Mouse (Mus musculus): Measurements from ENCODE around the gene Trp73.

Gene Trp73

GRCm38 (mm10) chr4:154142211-154143040 lies 2.4 kb upstream of the Trp73 start, which contains the start of gene Wrap73:
TSS of gene Wrap73 (plus strand) at chr4:154142372.
- DNase-seq (ENCODE audit: extremely low spot score, low spot score), result peak; percentile 90

GRCm38 (mm10) chr4:154141009-154141867 lies 1.2 kb upstream of the Trp73 start:
- DNase-seq (ENCODE audit: extremely low spot score, low spot score), result peak; percentile 49

- peak; percentile 67 for DNase-seq (ENCODE audit: extremely low spot score, low spot score)
Measured at GRCm38 (mm10) chr4:154140213-154141008, 403 bp upstream of the Trp73 start.

DNA sequence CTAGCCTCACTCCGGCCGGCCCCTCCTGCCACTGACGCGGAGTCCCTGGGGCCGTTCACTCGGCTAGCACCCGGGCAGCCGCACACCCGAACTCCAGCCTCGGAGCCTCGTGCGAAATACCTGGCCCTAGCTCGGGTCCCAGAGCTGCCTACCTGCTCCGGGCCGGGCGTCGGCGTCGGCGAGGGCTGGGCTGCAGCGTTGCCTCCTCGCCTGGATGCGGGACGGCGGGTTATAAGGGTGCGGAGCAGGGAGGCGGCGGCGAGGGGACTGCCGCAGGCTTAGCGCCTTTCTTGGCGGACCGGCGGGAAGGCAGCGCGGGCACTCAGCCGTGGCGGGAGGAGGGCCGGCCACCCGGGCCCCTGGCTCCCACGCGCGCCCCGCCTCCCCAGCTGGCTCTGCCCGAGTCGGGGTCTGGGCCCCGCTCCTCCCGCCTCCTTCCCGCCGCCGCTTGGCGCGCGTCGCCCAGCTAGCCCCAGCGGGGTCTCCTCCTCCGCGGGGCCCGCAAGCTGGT lies 282 bp downstream of the Trp73 start:
- DNase-seq (ENCODE audit: extremely low spot score, low spot score), result no peak

DNA sequence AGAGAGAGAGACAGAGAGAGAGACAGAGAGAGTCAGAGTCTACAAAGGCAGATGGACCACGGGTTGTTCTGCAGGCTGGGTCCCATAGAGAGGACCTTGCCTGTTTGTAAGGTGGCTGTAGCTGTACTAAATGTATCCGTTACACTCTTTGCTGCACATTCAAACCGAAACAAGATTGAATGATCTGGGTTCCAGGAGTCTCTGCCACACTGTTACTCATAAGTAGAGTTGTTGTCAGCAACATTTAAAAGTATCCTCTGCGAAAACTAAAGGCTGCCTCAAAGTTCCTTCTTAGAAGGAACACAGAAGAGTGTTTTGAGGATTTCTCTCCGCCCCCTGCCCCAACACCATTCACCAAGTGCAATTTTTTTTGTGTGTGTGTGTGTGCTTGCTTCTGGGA lies 2.9 kb downstream of the Trp73 start:
- DNase-seq (ENCODE audit: extremely low spot score, low spot score), result no peak

- DNase-seq (ENCODE audit: extremely low spot score, low spot score), result no peak
Measured at GRCm38 (mm10) chr4:154134803-154135202, 5.2 kb downstream of the Trp73 start.

GRCm38 (mm10) chr4:154131894-154132293 lies 8.1 kb downstream of the Trp73 start:
- DNase-seq (ENCODE audit: extremely low spot score, low spot score), result no peak

DNA sequence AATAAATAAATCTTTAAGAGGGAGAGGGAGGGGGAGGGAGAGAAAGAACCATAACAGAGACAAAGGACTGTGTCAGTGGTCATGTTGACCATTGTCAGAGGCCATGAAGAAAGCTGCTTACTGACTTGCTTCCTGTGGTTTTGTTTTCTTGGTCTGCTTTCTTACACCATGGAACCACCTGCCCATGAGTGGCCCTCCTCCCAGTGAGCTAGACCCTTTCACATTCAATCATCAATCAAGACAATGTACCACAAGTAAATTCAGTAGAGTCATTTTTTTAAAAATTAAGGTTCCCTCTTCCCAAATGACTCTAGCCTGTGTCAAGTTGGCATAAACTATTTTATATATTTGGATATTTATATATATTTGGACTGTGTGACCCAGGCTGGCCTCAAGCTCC lies 10.1 kb downstream of the Trp73 start:
- no peak for DNase-seq (ENCODE audit: extremely low spot score, low spot score)

DNA sequence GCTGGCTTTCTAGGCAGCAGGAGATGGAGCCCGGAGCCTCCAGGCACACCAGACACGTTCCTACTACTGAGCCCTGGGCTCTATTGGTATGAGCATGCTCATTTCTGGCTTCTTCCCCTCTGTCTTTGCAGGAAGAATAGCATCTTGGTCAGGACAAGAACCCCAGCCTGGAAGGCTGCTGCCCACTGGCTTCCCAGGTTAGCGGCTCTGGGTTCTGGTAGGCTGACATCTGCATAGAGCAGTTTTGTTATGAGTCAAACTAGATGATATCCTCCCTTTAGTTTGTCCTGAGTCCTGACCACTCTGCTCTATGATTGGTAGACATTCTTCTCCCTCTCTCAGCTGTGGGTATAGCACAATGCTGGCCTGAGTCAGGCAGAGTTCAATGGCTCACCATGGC lies 12.7 kb downstream of the Trp73 start:
- DNase-seq (ENCODE audit: extremely low spot score, low spot score), result no peak

GRCm38 (mm10) chr4:154125202-154125601 lies 14.8 kb downstream of the Trp73 start:
- DNase-seq (ENCODE audit: extremely low spot score, low spot score), result no peak

DNA sequence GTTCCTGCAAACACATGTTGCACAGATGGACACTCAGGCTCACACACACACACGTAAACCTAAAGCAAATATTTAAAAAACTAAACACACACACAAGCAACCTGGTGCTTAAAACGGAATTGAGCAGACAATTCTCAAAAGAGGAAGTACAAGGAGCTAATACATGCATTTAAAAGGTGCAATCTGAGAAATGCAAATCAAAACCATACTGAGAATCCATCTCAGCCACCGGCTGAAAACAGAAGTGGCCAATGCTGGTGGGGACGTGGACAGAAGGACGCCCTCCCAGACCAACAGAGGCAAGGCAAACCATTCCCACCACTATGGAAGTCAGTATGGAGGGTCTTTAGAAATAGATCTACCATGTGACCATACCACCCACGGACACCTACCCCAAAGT lies 16.5 kb downstream of the Trp73 start:
- no peak for DNase-seq (ENCODE audit: extremely low spot score, low spot score)

DNA sequence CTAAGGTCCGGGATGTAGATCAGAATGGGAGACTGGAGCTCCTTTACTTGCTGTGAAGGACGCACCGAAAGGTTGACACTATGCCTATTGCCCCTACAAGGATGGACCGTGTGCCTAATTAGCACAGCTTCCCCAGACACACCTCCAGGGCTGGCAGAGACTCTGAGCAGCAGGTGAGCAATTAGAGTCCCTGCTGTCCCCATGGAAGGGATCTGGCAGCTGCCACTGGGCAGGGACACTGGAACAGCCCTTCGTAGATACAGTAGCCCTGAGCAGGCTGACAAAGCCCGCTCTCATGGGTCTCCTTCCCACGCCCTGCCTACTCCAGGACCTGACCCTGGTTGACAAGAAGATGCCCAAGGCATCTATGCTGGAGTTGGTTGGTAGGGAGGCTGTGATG lies 17.6 kb downstream of the Trp73 start:
- no peak for DNase-seq (ENCODE audit: extremely low spot score, low spot score)

DNA sequence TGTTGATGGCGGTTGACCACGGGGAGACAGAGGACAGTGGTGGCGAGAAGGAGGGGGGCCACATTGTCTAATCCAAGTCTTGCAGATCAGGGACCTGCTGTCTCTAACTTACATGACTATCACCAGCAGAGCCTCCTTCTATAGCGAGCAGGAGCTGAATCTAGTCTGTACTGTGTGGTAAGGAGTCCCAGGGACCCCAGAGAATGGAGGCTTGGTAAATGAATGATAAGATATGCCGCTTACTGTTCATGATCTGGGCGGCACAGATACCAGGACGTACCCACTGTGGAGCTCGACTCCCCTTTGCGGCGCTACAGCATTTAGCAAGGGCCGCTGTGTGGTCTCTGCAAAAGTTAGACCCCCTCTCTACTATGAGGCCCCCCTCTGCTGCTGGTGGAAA lies 18.2 kb downstream of the Trp73 start:
- no peak for DNase-seq (ENCODE audit: extremely low spot score, low spot score)

DNA sequence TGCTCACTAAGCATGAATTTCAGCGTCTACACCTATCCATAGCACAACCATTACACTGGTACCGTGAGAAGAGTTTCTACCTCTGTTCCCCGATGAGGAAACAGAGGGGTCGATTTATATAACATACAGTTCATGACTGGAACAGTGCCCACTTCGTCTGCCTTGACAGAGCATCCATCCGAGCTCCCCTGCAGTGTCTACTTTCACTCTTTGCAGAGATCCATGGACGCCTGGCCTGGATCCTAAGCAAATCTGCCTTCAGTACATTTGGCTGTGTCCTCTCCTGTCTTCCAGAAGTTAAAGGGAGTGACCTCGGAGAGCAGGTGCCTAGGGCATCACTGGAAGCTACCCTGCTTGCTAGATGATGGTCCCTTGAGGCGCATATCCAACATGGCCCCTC lies 20.8 kb downstream of the Trp73 start:
- no peak for DNase-seq (ENCODE audit: extremely low spot score, low spot score)

- no peak for DNase-seq (ENCODE audit: extremely low spot score, low spot score)
Measured at GRCm38 (mm10) chr4:154118782-154119181, 21.2 kb downstream of the Trp73 start.

DNA sequence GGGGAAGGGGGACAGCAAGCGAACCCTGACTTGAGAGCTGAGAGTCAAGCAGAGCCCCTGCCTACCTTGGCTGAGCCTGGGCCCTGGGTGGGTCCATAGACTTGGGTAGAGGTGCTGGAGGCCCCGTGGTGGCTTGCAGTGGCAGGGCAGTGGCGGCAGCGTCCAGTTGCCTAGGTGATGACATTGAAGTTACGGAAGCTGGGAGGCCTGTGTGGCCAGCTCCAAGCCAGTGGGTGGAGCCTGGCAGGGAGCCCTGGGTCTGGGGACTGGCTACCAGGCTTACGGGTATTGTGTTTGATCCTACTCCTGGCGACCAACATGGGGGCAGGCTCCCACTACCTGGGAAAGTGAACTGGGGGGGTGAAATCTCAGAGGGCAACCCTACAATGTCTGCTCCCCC lies 23.6 kb downstream of the Trp73 start:
- DNase-seq (ENCODE audit: extremely low spot score, low spot score), result no peak

DNA sequence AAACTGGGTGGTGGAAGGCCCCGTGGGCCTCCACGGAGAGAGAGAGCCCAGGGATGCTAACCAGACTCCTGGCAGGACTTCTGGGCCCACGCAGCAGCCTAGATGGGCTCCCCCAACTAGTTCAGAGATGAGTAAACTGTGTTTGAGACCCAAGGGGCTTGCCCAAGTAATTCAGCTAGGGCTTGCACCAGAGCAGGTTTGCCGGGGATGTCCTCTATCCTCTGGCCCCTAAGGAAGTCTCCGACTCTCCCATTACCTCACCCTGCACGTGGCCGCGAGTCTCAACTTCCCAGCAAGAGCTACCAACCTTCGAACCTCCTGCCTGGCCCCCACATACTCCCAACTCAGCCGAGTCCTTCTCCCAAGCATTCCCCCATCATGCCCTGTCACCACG lies 30.2 kb downstream of the Trp73 start:
- DNase-seq (ENCODE audit: extremely low spot score, low spot score), result no peak

DNA sequence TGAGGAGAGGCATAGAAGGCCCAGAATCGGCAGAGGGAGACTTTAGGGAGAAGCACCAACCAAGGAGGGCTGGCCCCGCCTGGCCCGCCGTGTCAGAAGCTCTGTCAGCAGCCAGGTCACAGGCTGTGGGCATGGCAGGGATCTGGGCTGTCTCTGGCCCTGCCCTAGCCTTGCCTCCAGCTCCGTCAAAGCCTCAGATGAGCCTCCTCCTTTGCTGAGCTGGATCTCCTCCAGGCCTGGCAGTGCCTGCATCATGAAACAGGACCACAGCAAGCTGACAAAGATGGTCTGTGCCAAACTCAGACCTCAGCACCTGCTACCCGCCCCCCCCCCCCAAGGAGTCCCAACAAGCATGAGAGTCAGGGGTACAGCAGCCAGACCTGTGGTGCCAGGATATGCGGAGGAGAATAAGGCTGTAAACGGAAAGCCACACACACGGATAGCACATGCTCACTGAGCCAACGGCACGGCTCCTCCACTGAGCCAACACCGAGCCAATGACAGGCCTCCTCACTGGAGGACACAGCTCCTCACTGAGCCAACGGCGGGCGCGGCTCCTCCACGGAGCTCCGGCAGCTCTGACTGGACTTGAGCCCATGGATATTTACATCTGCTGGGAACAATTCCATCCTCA lies 30.7 kb downstream of the Trp73 start:
- DNase-seq (ENCODE audit: extremely low spot score, low spot score), result no peak

- DNase-seq (ENCODE audit: extremely low spot score, low spot score), result no peak
Measured at GRCm38 (mm10) chr4:154106497-154107061, 33.4 kb downstream of the Trp73 start.

DNA sequence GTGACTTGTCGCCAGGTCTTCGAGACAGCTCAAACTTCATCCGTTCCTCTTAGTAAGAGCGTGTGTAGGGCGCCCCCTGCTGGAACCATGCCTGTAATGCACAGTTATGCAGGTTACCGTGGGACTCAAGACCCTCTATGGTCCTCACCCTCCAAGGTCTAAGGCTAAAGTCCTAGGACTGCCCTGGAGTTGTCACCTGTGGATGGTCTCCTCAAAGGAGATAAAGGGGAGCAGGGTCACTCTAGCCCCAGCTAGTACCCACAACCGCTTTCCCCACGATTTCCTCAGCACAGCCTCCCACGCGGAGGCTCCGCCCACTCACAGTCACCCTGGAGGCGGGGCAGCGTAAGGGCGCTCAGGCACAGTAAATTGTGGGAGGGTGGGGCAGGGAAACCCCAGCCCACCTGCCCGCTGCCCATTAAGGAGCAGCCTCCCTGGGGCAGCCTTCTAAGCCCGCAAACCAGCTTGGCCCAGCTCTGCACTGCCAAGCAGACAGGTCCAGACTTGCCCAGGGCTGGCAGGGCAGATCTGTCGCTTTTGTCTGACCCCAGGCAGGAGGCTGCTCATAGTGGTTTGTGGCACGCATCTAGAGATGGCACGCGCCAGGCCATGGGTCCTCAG lies 34.5 kb downstream of the Trp73 start:
- peak; percentile 78 for DNase-seq (ENCODE audit: extremely low spot score, low spot score)

Data from neural tube, embryonic 10.5 days (tissue).